Mouse (Mus musculus) cerebellum, postnatal 36 days (tissue): ENCODE data around the gene Frmd4a.
A peak's percentile ranks its signal among the peaks of the same experiment; 100 is the strongest.

Source experiments
- DNase-seq, 2 experiments: peaks; one replicate each; pipeline ENCODE4 v3.0.0; 2021 to 2022; ENCODE audit warnings: mixed read lengths in 2 of 2

Frmd4a gene

DNA sequence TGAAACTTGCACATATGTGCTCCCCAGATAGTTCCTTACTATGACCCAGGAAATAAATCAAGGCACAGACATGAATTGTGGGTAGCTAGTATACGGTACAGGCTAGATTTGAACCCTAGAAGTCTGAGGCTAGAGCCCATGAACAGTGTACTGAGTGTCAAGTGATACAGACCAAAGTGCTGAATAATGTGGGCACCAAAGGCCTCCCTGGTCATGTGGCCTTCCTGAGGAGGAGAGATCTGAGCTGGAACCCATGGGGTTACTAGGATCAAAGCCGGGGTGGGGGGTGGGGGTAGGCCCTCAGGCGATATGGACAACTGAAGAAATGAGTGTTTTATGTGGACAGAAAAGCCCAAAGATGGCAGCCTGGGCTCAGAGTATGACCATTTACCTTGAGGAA, 544.9 kb downstream of the Frmd4a start:
- no peak for DNase-seq

DNA sequence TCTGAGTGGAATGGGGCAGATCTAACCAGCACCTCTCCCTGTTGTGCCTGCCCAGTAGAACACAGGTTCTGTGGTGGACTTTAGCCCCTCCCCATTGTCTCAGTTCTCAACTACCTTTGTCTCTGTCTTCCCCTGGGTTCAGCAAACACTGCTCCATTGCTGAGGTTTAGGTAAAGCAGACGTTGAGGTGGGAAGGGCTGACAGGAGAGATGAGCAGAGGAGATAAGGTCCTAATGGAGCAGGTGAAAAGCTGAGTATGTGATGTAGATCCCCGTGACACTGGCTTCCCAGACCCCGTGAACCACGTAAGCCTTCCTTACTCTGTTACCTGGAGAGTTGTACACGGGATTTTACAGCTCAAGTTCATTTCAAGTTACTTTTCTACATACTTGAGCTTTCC, 545.3 kb downstream of the Frmd4a start:
- no peak for DNase-seq

DNA sequence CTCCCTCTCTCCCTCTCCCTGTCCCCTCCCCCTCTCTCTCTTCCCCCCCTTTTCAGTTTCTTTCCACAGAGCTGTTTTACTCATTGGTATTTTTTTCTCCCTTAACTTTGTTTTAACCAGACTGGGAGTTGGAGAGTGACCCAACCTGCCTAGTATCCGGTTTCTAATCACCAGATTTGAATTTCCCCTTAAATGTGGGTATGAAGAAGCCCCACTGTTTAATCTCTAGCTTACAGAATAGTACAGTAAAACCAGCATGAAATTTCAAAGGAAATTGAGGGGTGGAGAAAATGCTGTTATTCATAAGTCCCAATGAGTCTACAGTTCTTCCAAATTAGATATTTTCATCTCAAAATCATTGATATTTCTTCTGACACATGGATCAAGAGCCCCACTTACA, 545.8 kb downstream of the Frmd4a start:
- no peak for DNase-seq

DNA sequence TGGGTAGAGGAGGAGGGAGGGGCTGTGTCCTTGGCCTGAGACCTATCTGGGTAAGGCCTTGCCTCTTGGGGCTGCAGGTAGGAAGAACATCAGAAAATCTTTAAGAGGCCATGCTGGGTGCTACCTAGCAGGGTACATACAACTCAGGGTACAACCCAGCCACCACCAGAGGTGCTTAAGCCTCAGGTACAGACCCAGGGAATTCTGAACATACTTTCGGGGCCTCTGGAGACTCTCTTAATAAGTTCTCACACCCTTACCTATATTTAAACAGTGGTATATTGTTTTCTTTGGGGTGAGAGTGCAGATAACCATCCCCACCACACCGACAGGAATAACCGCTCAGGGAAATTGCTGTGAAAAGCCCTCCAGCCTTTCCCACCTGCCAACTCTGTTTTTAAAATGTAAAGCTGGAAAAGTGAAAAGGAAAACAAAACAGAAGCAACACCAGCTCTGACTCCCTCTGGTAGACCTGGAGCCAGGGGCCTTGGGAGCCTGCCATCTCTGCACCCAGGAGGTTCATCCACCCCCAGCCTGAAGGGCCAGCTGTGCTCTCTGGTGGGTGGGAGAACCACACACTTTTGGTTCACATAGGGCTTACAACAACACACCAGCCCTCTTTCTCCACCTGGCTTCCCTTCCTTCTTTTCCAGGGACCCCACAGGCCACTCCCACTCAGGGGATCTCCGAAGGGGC, 548.9 kb downstream of the Frmd4a start:
- no peak for DNase-seq

DNA sequence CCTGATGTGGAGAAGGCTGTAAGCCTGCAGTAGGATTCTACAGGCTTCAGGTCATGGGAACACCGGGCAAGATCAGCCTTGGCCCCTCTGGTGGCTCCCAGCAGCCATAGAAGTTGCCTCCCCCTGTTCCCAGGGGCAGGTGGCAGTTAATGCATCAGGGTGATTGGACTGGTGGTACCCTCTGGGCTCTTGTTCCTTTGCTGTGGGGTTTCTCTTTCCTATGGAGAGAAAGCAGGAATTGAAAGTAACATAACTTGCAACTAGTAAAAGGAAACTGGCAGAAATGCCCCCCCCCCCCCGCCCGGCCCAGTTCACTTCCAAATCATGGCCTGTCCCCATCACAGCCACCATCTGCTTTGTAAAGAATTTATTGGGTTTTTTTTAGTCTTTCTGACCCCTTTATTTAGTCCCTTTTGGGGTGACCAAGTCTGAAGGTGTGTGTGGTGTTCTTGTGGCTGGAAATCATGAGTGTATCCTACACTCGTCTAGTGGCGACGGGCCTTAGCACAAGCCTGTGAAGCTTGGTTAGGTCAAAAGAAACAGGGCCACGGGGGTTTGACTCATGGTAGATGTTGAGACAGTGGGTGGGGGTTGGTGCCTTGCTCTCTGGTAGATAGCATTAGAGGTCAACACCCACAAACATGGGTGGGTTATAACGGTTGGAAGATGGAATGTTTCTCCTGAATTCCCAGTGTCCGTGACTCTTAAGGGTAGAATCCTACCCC, 549.6 kb downstream of the Frmd4a start:
- no peak for DNase-seq

DNA sequence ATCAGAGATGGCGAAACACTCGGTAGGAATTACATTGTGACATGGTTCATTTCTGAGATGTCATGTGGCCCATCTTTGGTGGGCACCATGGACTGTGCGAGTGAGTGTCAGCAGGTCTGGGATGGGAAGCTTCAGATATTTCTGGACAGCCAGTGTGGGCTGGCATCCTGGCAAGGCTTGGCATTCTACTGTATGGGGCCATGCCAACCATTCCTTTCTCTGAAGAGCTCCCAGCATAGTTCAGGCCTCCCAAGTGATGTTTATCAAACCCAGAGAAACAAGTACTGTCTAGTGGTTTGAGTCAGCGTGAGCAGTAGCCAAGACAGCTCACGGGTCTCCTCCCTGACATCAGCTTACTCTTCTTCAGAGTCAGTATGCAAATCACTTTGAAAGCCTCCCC, 551.5 kb downstream of the Frmd4a start:
- DNase-seq = peak; percentile 34 to 46

DNA sequence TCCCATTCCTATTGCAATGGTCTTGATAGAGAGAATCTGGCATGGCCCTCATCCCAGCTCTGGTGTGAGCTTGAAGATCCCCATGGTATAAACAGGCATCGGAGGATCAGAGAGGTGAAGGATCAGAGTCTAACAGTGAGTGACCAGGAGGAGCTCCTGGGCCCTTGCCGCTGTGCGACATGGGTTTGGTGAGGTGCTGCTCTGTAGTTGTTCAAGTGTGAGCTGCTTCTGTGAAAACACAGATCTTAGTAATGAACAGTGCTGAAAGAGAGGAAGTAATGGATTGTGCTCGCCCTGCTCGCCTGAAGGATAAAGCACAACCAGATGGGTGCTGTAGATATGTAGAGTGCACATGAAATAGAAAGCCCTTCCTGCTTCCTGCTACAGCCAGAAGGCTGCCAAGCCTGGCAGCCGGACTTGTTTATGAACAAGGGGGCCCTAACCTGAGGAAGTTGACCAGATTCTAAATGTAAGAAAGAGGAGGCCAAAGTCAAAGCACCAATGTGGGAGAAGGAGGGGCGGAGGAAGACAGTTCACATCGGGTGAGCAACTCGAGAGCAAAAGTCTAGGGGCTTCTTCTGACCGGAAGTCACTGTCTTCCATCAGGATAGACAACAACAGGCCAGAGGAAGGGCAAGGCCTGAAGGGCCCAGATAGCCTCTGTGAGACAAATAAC, 552.8 kb downstream of the Frmd4a start:
- DNase-seq = no peak

DNA sequence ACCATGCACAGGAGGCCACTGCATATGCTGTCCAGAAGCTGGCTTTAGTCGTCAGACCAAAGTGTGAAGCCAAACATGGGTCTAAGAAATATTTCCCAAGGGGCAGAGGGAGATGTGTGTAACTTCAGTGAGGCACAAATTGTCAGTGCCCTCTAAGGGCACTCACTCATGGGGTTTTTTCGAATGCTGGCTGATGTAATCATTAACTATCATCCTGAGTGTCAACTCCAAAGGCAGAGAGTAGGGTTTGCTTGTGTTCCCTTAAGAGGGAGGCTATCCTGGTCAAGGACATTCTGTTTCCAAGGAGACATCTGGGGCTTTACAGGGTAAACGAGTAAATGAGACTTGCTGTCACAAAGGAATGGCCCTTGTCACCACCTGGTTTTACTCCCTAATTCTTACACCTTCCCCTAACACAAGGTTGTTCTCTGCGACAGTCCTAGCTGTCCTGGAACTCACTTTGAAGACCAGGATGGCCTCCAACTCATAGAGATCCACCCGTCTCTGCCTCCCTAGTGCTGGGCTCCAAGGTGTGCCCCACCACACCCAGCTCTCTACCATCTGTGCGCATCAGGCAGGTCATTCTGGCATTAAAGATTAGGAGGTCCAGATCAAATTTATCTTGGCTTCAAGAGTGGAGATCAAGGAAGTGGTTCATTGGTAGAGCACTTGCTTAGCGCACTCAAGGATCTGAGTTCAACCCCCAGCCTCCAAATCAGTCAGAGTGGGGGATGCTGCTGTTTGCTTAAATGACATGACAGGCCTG, 555.2 kb downstream of the Frmd4a start:
- no peak for DNase-seq

DNA sequence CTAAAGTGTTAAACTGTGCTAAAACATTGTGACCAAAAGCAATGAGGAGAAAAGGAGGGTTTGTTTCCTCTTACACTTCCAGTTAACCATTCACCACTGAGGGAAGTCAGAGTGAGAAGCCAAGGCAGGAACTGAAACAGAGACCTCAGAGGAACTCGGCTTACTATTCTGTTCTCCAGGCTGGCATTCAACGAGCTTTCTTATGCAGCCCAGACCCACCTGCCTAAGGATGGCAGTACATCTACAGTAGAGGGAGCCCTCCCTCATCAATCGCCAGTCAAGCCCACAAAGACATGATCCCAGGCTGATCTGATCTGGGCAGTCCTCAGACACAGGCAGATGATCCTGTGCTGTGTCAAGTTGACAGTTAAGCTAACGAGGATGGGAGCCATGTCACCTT, 555.9 kb downstream of the Frmd4a start:
- DNase-seq = no peak

DNA sequence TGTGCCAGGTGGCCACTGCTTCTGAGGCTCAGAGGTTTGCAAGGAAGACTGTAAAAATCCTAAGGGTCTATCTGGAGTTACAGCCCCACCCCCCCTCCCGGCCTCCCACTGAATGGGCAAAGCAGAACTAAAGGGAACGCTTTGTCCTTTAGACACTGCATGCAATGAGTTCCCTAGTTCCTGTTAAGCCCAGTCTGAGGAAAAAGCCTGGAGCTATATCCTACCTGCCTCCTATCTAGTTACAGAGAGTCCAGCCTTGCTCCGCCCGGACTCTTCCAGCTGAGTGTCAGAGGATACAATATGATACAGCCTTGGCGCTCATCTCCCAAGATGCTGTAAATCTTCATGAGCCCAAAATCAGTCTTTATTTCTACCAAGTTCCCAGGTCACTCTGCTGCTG, 556.7 kb downstream of the Frmd4a start:
- no peak for DNase-seq

DNA sequence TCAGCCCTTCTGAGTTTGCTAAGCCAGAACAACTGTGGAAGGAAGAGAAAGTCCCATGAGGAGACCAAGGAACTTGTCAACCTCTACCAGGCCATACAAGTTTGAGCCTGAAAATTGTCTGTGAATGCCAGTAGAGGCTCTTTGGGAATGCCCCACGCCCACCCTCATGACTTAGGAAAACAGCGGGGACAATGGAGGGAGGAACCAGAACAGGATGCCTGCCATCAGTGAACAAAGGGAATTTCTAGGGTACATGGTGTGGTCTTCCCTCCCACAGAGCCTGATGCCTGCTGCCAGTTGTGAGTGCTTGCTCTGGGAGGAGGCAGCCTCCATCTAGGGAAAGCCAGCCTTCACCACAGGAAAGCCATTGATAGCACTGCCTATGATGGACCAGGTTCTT, 557.6 kb downstream of the Frmd4a start:
- DNase-seq = no peak

DNA sequence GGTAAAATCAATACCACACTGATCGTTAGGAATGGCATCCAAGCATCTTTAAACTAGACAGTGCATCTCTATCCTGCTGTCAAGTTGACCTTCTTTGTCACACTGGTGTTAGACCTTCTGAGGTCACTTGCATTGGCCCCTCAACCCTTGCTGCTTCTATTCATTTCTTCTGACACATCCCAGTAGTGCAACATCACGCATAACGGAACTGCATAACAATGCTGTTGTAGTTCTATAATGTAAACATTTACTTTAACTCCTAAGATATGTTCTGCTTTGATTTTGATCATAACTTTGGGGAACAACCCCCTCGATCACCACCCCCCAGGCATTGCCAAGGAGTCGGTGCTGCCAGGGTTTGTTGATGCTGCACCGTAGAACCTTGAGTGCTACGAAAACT, 558.5 kb downstream of the Frmd4a start:
- no peak for DNase-seq

DNA sequence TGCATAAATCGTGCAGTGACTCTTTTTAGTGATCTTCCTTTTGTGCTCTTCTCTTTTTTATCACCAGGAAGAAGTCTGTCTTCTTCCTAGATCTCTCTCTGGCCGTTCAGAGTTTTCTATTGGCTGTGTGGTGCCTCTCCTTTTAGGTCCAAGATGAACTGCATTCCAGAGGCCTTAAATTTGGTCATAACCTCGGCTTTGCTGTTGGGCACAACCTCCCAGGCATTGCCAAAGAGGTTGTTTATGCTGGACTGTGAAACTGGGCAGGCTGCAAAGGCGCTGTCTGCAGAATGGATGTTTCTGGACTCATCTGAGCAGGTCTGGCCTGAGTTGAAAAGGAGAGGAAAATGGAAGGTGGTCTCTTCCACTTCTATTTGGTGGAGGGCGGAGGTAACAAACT, 560.8 kb downstream of the Frmd4a start:
- no peak for DNase-seq

DNA sequence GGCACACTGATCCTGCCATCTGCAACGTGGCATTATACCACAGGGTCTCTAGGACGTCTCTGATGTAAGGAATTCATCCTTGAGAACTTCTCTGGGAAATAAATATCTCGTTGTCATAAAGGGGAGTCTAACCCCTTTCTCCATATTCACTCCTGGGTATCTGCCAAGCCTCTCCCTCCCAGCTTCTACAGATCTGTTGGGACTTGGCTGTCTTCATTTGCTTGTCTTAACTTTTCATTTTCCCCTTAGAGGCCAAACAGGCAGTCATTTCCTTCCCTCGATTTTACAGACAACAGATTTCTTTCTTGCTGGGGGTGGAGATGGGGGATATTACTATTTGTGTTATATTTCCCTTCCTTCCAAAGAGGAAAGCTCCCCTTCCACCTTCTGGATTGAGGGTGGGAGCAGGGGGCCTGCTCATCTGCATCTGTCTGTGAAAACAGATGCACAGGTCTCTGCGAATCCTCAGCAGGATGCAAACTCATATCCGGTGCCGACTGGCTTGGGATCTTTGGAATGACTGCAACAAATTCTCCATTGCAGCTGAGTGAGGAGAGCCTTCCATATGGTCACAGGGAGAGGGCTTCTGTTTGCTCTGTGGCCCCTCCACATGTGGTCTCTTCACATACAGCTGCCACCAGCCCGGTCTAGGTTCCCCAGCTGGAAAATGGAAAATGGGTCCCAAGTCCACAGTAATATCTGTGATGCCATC, 562.0 kb downstream of the Frmd4a start:
- DNase-seq = no peak

DNA sequence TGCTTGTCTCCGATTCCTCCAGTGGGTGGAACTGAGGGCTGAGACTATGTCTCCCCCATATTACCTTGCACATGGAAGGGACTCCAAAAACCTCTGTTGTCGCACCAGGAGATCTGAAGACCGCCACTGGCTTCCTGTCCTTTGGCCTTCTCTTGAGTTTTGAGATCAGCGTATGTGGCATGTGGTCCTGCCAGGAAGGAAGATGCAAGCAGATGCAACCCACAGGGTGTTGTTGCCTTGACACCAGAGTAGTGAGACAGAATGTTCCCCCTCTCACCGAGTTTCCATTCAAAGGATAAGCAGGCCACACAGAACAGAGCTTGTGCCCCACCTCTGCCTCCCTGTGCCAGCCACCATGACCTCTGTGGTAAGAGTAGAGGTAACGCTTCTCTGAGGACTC, 563.1 kb downstream of the Frmd4a start:
- no peak for DNase-seq

DNA sequence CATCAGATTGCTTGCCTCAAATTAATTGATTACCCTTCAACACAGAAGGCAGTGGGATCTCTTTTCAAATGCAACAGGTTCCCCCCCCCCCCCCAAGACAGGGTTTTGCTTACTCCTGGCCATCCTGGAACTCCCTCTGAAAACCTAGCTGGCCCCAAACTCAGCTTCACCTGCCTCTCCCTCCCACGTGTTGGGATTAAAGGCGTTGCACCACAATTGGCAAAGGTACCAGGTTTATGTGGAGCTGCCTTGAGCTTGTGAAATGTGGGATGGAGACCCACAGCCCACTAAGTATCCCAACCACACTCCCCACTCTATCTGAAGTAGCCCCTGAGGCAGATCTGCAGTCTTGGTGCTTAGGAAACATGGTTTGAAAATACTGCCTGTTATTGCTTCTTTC, 565.4 kb downstream of the Frmd4a start:
- no peak for DNase-seq

DNA sequence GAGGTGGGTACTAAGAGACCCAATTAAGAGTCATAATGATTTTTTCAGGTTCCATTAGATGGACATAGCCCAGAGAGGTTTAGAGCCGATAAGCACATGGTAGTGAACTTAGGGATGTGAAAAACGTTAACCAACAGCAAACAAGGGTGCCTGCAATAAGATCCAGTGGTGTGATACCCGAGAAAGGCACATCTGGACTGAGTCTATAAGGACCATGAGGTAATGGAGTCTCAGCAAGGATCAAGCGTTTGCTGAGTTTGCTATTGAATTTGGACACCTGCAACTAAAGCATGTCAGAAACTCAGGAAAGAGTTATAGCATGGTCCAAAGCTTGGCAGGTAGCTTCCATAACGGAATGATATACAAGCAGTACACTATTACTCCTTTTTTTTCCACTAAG, 566.7 kb downstream of the Frmd4a start:
- no peak for DNase-seq

DNA sequence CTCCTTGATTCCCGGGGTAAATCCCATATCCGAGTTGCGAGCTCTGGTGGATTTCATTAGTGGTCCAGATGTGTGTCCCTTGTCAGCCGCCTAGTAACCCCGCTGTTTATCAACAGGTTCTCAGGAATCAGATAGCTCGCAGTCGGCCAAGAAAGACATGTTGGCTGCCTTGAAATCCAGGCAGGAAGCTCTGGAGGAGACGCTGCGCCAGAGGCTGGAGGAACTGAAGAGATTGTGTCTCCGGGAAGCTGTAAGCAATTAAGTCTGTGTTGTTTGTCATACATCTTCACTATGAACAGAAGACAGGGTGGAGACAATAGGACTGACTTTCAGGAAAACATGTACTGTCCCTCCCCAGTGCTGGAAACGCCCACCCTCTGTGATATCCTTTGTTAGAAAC, 568.7 kb downstream of the Frmd4a start:
- DNase-seq = no peak

DNA sequence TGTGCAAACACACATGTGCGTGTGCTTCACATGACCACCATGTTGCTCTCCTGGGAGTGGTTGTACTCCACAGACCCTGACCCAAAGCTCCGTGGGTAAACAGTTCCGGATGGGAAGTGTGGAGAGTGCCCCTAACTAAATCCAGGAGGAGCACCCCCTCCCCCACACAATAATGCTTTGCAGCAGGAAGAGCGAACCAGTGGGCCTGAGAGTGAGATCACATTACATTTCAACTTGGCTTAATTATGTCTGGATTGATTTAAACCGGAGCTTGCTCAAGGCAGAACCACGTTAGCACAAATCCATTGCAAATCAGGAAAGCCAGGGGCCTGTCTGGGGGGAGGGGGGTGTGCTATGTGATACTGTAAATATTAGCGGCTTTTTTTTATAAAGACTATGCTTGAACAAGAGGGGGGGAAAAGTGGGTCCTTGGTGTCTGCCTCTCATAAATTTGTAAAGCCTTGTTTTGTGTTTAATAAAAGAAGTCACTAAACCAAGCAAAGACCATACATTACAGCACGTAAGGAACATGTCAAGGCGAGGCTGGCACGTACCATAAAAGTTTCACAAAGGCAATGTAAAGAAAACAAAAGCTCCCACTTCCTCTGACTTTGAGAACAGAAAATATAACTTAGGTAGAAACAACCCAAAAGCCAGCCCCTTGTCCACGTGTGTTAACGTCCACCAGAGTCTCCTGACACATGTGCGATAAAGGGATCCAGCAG, 570.3 kb downstream of the Frmd4a start:
- DNase-seq = no peak

DNA sequence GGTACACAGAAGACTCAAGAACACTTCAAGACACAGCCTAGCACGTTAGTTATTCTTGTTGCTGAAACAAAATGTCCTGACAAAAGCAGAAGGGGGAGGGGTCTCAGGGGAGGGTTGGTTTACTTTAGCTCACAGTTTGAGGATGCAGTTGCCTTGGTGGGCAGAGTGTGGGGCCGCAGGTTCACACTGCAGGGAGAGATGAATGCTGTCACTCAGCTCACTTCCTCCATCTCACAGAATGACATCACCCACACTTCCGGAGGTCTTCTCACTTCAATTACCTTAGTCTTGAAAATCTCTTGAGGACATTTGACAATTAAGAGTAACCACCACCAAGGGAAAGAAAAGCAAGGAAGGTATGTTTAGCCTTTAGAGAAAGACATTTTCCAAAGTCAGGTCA, 574.1 kb downstream of the Frmd4a start:
- DNase-seq = no peak

DNA sequence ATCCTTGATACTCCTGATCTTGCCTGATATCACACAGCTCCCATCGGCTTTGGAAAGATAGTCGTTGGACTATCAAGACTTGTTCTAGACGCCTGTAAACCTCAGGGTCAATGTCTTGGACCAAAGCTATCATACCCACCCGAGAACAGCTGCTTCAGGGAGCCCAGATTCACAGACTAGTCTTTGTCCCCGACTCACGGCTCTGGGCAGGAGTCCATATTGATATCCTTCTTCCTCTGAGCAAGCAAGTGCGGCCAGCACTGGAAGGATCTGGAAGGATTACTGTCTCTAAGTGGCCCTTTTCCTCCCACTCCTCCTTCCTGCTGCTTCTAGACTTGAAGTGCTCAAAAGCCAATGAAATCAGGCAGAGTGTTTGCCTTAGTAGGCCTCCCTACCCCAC, 575.1 kb downstream of the Frmd4a start:
- DNase-seq = no peak

DNA sequence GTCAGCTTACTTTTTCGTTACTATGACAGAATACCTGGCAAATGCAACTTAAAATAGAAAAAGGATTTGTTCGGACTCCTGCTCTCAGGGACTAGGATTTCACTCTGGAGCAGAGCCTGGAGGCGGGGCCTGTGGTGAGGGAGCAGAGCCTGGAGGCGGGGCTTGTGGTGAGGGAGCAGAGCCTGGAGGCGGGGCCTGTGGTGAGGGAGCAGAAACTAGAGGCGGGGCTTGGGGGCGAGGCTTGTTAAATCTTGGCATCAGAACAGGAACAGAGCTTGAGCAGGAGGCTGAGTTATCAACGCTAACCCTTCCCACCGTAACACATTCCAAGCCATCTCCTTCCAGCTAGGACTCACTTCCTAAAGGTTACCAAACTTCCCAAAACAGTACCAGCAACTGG, 575.9 kb downstream of the Frmd4a start:
- peak in 1 of 2 experiments; percentile 7 for DNase-seq
